ENCODE assay signal across 8 mouse cellular contexts in the genomic region with DNA sequence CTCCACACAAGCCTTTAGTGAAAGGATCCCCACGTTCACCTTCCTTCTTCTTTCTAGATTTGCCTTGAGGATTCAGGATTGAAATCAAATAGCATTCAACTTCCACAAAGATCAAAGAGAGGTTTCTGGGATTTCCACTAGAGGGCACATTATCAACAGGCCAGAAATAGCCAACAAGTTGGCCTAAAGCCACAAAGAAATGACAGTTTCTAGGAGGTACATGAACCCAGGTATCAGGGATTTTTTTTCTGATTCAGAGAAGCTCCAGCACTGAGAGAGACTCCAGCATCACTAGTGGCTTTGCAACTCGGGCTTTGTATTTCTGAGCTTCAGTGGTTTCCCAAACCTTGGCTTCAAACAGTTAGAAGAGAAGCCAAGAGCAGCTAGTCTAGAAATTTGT.
DNase-seq lines count a peak whose midpoint lies in the region; ATAC-seq and TF ChIP-seq lines count a peak whose summit lies in the region.

No protein-coding gene starts in this region.

- H3K36me3 ChIP-seq in midbrain, embryonic 14.5 days (ENCODE audit: control insufficient read depth, insufficient read depth, low read length) = no peaks in the 10 kb centered on the region
- H3K36me3 ChIP-seq in midbrain, embryonic 15.5 days (replicated peaks) = no peaks in the 10 kb centered on the region
- H3K36me3 ChIP-seq in forebrain, embryonic 16.5 days (ENCODE audit: control insufficient read depth, insufficient read depth) = no peaks in the 10 kb centered on the region

- H3K9ac ChIP-seq in midbrain, embryonic 14.5 days (replicated peaks; ENCODE audit: low read length) = no peak overlapping the region
- no peak overlapping the region for H3K9ac ChIP-seq in midbrain, embryonic 15.5 days
- H3K9ac ChIP-seq in forebrain, embryonic 16.5 days (replicated peaks; ENCODE audit: low read depth, low read length) = no peak overlapping the region

- WGBS in midbrain, embryonic 14.5 days = 47% methylated on average over 2 of the region's 2 CpGs
- 38% methylated on average over 2 of the region's 2 CpGs for WGBS in midbrain, embryonic 15.5 days
- 39% methylated on average over 2 of the region's 2 CpGs for WGBS in forebrain, embryonic 16.5 days

- H3K4me3 ChIP-seq in gastrocnemius, adult 2 months = no peak overlapping the region
- H3K4me3 ChIP-seq in midbrain, embryonic 14.5 days (replicated peaks; ENCODE audit: low read depth, low read length) = no peak overlapping the region
- no peak overlapping the region for H3K4me3 ChIP-seq in midbrain, embryonic 15.5 days
- H3K4me3 ChIP-seq in forebrain, embryonic 16.5 days (replicated peaks; ENCODE audit: low read length) = no peak overlapping the region

- H3K27ac ChIP-seq in gastrocnemius, adult 2 months = no peak overlapping the region; the same call in 1 of the 2 replicates
- H3K27ac ChIP-seq in midbrain, embryonic 14.5 days (replicated peaks; ENCODE audit: low read depth, low read length) = no peak overlapping the region
- no peak overlapping the region for H3K27ac ChIP-seq in midbrain, embryonic 15.5 days
- no peak overlapping the region for H3K27ac ChIP-seq in forebrain, embryonic 16.5 days (ENCODE audit: low read length)

- no peaks in the 10 kb centered on the region for H3K4me1 ChIP-seq in midbrain, embryonic 14.5 days (ENCODE audit: control insufficient read depth, insufficient read depth, low read length)
- H3K4me1 ChIP-seq in midbrain, embryonic 15.5 days = no peaks in the 10 kb centered on the region
- no peaks in the 10 kb centered on the region for H3K4me1 ChIP-seq in forebrain, embryonic 16.5 days (replicated peaks; ENCODE audit: control insufficient read depth, insufficient read depth, low read length)

- H3K4me2 ChIP-seq in midbrain, embryonic 14.5 days (ENCODE audit: low read length) = no peak overlapping the region
- no peak overlapping the region for H3K4me2 ChIP-seq in midbrain, embryonic 15.5 days
- H3K4me2 ChIP-seq in forebrain, embryonic 16.5 days (ENCODE audit: low read length) = no peak overlapping the region

- H3K27me3 ChIP-seq in midbrain, embryonic 14.5 days (ENCODE audit: control insufficient read depth, insufficient read depth, low read length) = no peaks in the 10 kb centered on the region
- H3K27me3 ChIP-seq in midbrain, embryonic 15.5 days (replicated peaks) = no peaks in the 10 kb centered on the region
- H3K27me3 ChIP-seq in forebrain, embryonic 16.5 days (replicated peaks; ENCODE audit: control insufficient read depth, insufficient read depth, low read length) = no peaks in the 10 kb centered on the region

- no peak for DNase-seq in gastrocnemius, adult 2 months
- no peak for DNase-seq in gastrocnemius, adult 8-10 months (ENCODE audit: low spot score in 2 of 2)
- peak; percentile 74 for DNase-seq in midbrain, embryonic 14.5 days
- DNase-seq in retina, adult 2 months (ENCODE audit: low read depth, low spot score) = peak; percentile 25
- DNase-seq in neural tube, embryonic 10.5 days (ENCODE audit: extremely low spot score, low spot score) = no peak

- H3K9me3 ChIP-seq in midbrain, embryonic 14.5 days (ENCODE audit: control insufficient read depth, low read length) = no peaks in the 10 kb centered on the region
- no peaks in the 10 kb centered on the region for H3K9me3 ChIP-seq in midbrain, embryonic 15.5 days
- no peaks in the 10 kb centered on the region for H3K9me3 ChIP-seq in forebrain, embryonic 16.5 days (ENCODE audit: control insufficient read depth, low read length)

- ATAC-seq in midbrain, embryonic 14.5 days (ENCODE audit: low FRiP score, low TSS enrichment) = no peak
- ATAC-seq in midbrain, embryonic 15.5 days (replicated peaks) = no peak
- ATAC-seq in common myeloid progenitor, adult 5-6 weeks (replicated peaks; ENCODE audit: low read depth, poor library complexity, severe bottlenecking) = 0 out of 2 replicates have a peak, but pooled peaks have one; percentile 54
- no peak for ATAC-seq in forebrain, embryonic 16.5 days

- peak; percentile 74 for TF ChIP-seq CTCF in gastrocnemius, adult 2 months (IDR thresholded peaks at IDR 0.05)

- intact Hi-C loops in gastrocnemius, adult 2 months (cut with DNase I) = loop anchor here (2.0 to 10.0 kb wide), 3 partner anchors 122 to 541 kb away; no protein-coding TSS in a partner anchor

Comparison
In these comparisons a context has a peak if more than half of its experiments do, and no peak if none do; other contexts are left out.
1. DNase-seq: peak in midbrain, embryonic 14.5 days (single experiment) and retina, adult 2 months (single experiment); none in gastrocnemius, adult 2 months (single experiment), gastrocnemius, adult 8-10 months (0 of 2) and neural tube, embryonic 10.5 days (single experiment).